Mouse (Mus musculus) ovary, postnatal 14 days (tissue): ENCODE measurements around the gene Arid1a.

ENCODE experiments used
- DNase-seq: peaks from one replicate; pipeline ENCODE4 v3.0.0; 2022; ENCODE audit warnings: low spot score

Gene Arid1a

GRCm38 (mm10) chr4:133756514-133757268 lies at the start of gene Arid1a:
Arid1a (minus strand) TSS chr4:133756769.
- DNase-seq, result peak; percentile 91

GRCm38 (mm10) chr4:133804401-133805263 lies 48.1 kb upstream of the Arid1a start:
- no peak for DNase-seq

GRCm38 (mm10) chr4:133800589-133800988 lies 44.0 kb upstream of the Arid1a start:
- DNase-seq, result no peak

GRCm38 (mm10) chr4:133793269-133793668 lies 36.7 kb upstream of the Arid1a start:
- no peak for DNase-seq

GRCm38 (mm10) chr4:133774570-133775554 lies 18.3 kb upstream of the Arid1a start:
- DNase-seq, result peak; percentile 69

GRCm38 (mm10) chr4:133769157-133769556 lies 12.6 kb upstream of the Arid1a start:
- DNase-seq, result no peak

- no peak for DNase-seq
Measured at GRCm38 (mm10) chr4:133763112-133763511, 6.5 kb upstream of the Arid1a start.

- no peak for DNase-seq
Measured at GRCm38 (mm10) chr4:133759659-133760058, 3.1 kb upstream of the Arid1a start.

GRCm38 (mm10) chr4:133757269-133757835 lies 783 bp upstream of the Arid1a start:
- peak; percentile 73 for DNase-seq

GRCm38 (mm10) chr4:133755861-133756371 lies 653 bp downstream of the Arid1a start:
- no peak for DNase-seq

- no peak for DNase-seq
Measured at GRCm38 (mm10) chr4:133754871-133755765, 1.5 kb downstream of the Arid1a start.

GRCm38 (mm10) chr4:133754238-133754637 lies 2.3 kb downstream of the Arid1a start:
- DNase-seq, result peak; percentile 98

GRCm38 (mm10) chr4:133753375-133754190 lies 3.0 kb downstream of the Arid1a start:
- DNase-seq, result peak; percentile 58

GRCm38 (mm10) chr4:133752449-133753374 lies 3.9 kb downstream of the Arid1a start:
- DNase-seq, result peak; percentile 37

GRCm38 (mm10) chr4:133751521-133752448 lies 4.8 kb downstream of the Arid1a start:
- peak; percentile 21 for DNase-seq

GRCm38 (mm10) chr4:133750184-133750775 lies 6.3 kb downstream of the Arid1a start:
- no peak for DNase-seq

GRCm38 (mm10) chr4:133735282-133735681 lies 21.3 kb downstream of the Arid1a start:
- no peak for DNase-seq
